8 mouse cellular contexts compared by ENCODE assay signal in the genomic region with DNA sequence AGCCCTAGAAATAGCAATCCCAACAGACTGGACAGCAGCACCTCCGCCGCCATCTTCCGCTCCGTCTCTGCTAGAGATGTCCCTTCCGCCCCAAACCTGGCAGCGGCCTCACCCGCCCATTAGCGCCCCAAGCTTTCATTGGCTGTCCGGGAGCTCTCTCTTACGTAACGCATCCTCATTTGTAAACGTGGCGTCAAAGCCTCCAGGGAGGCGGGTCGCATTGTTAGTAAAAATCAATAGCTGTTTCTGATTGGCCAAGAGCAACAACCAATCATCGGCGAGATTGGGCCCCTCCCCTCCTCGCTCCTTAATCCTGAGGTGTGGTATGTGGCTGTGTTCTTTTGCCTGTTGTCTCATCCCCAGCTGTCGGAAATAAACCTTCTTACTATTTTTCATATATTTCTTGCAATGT. TPM values are rescaled to one million over a fixed set of nuclear protein-coding genes. Genes with fewer than 3 reads are reported as not detected.
DNase-seq lines count a peak whose midpoint lies in the region; ATAC-seq lines count a peak whose summit lies in the region.

A gene (minus strand): TSS at position 66 of the 412 bp plus-strand sequence.

- H3K9ac ChIP-seq in hindbrain, embryonic 11.5 days (ENCODE audit: low read depth, low read length) = peak within 1 kb of the TSS; percentile 81

- H3K36me3 ChIP-seq in hindbrain, embryonic 11.5 days (ENCODE audit: control insufficient read depth, insufficient read depth, low read length) = peaks cover 2% of the 10 kb centered on the region

- peak within 1 kb of the TSS; percentile 87 for H3K4me2 ChIP-seq in hindbrain, embryonic 11.5 days (replicated peaks; ENCODE audit: low read depth, low read length)

- ATAC-seq in hindbrain, embryonic 11.5 days (ENCODE audit: low FRiP score) = peak; percentile 96

- peak within 1 kb of the TSS; percentile 88 for H3K4me3 ChIP-seq in hindbrain, embryonic 11.5 days (ENCODE audit: low read depth, low read length)

- under 1% methylated on average over 19 of the region's 19 CpGs for WGBS in hindbrain, embryonic 11.5 days

- H3K4me1 ChIP-seq in hindbrain, embryonic 11.5 days (replicated peaks; ENCODE audit: control insufficient read depth, insufficient read depth, low read length) = no peaks in the 10 kb centered on the region; the same call in 1 of the 2 replicates

- H3K27ac ChIP-seq in hindbrain, embryonic 11.5 days (ENCODE audit: low read depth, low read length) = peak within 1 kb of the TSS; percentile 30; the same call in 1 of the 2 replicates

- DNase-seq in Muller cell, postnatal 12 days (ENCODE audit: inconsistent ontology term) = peak; percentile 98
- peak; percentile 99 for DNase-seq in cerebellum, adult 9-11 months
- peak; percentile 98 for DNase-seq in frontal cortex, adult 2 months (ENCODE audit: extremely low spot score in 1 of 2, low spot score in 1 of 2)
- DNase-seq in hindbrain, embryonic 11.5 days (ENCODE audit: low spot score) = peak; percentile 97
- peak; percentile 94 to 95 for DNase-seq in layer of hippocampus, postnatal 10 days (ENCODE audit: low spot score in 2 of 2)
- DNase-seq in lung, postnatal 10 days = peak; percentile 98
- DNase-seq in ovary, postnatal 36 days (ENCODE audit: low spot score) = peak; percentile 93
- DNase-seq in thymus, postnatal 25 days = peak; percentile 95

- no peaks in the 10 kb centered on the region for H3K9me3 ChIP-seq in hindbrain, embryonic 11.5 days (ENCODE audit: control insufficient read depth, low read length)

- H3K27me3 ChIP-seq in hindbrain, embryonic 11.5 days (ENCODE audit: control insufficient read depth, insufficient read depth, low read length) = no peaks in the 10 kb centered on the region

RNA-seq across cellular contexts. Expression of the gene that starts here (rescaled TPM):
- 106 and 108 TPM in 2 replicates for polyA plus RNA-seq in frontal cortex, adult 2 months (2012; rRNA removed)
- polyA plus RNA-seq in hindbrain, embryonic 11.5 days (2014; fragmentation: Nextera tagmentation; extraction: Ambion mirVana) = 40.3 and 46.6 TPM in 2 replicates
- total RNA-seq in layer of hippocampus, postnatal 10 days (2021) = 10 to 100 TPM; 94.3 to 98.3 TPM

Comparison
In these comparisons a context has a peak if more than half of its experiments do, and no peak if none do; other contexts are left out.
1. Peak in every context shown above with its lines: DNase-seq, ATAC-seq, H3K4me3 ChIP-seq and H3K27ac ChIP-seq.